Mouse (Mus musculus): ENCODE results near the gene Ppm1j. TPM values are rescaled to one million over a fixed set of nuclear protein-coding genes. Genes with fewer than 3 reads are reported as not detected.
A peak's percentile ranks its signal among the peaks of the same experiment; 100 is the strongest.
"Not testable (repeated sequence)": the region's sequence is repeated elsewhere in the genome, so short reads cannot be mapped to it uniquely, and the experiment has no call there.

Ppm1j gene
- polyA plus RNA-seq, 1 experiment: 0.58 TPM

DNA sequence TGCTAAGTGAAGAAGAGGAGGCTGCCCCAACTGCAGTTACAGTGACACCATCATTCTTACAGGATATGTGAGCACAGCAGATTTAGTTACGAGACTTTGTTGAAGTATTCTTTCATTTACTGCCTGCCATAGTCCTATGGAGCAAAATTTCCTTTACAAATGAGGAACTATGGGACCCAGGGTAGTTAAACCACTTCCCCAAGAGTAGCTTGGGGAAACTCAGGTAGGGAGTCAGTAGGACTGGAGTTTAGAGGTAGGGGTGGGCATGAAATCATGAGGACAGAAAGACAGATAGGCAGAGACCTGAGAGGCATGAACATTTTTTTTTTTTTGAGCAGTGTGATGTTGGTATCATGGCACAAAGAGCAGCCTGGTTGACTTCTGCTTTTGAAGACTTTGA, 37.0 kb upstream of the Ppm1j start:
- TF ChIP-seq CEBPB (IDR thresholded peaks at IDR 0.05; ENCODE audit: insufficient read depth, poor library complexity, severe bottlenecking) (no peak), USF1 (IDR thresholded peaks at IDR 0.05; ENCODE audit: low read depth) (no peak), TCF12 (IDR thresholded peaks at IDR 0.05; ENCODE audit: insufficient read depth, poor library complexity, severe bottlenecking) (no peak), MYOG (IDR thresholded peaks at IDR 0.05; ENCODE audit: control insufficient read depth in 1 of 3, insufficient read depth in 1 of 3, insufficient read length in 2 of 3, low read depth in 2 of 3) (no peak)
- H3K4me2 ChIP-seq (ENCODE audit: low read depth): peak overlapping the region; percentile 32
- H3K36me3 ChIP-seq (ENCODE audit: control insufficient read depth, insufficient read depth): no peaks in the 10 kb centered on the region
- H3K27me3 ChIP-seq (ENCODE audit: control insufficient read depth, insufficient read depth, insufficient read length): peaks cover 9% of the 10 kb centered on the region
- no peaks in the 10 kb centered on the region for H3K79me2 ChIP-seq (ENCODE audit: control insufficient read depth, insufficient read depth)
- no peak overlapping the region for H3ac ChIP-seq (ENCODE audit: control insufficient read depth, insufficient read length)
- no peak overlapping the region for H3K4me3 ChIP-seq

DNA sequence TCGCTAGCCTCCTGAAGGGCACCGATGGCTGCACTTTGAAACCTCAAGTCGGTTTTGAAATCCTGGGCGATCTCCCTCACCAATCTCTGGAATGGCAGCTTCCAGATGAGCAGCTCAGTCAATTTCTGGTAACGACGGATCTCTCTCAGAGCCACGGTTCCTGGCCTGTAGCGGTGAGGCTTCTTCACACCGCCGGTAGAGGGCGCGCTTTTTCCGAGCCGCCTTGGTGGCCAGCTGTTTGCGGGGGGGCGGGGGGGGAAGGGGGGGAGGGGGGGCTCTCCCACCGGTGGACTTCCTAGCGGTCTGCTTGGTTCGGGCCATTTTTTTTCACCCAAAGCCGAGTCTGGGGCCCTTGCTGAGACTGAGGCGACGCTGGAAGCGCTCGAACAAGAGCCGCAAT, 28.0 kb upstream of the Ppm1j start:
- H3K27me3 ChIP-seq (ENCODE audit: control insufficient read depth, insufficient read depth, insufficient read length); H3K4me2 ChIP-seq (ENCODE audit: low read depth); H3K79me2 ChIP-seq (ENCODE audit: control insufficient read depth, insufficient read depth); H3ac ChIP-seq (ENCODE audit: control insufficient read depth, insufficient read length); H3K36me3 ChIP-seq (ENCODE audit: control insufficient read depth, insufficient read depth); H3K4me3 ChIP-seq: not testable (repeated sequence)

- Histone ChIP-seq H3ac (ENCODE audit: control insufficient read depth, insufficient read length) (no peak overlapping the region), H3K27me3 (ENCODE audit: control insufficient read depth, insufficient read depth, insufficient read length) (no peaks in the 10 kb centered on the region), H3K36me3 (ENCODE audit: control insufficient read depth, insufficient read depth) (no peaks in the 10 kb centered on the region), H3K4me3 (no peak overlapping the region), H3K79me2 (ENCODE audit: control insufficient read depth, insufficient read depth) (no peaks in the 10 kb centered on the region), H3K4me2 (ENCODE audit: low read depth) (no peak overlapping the region)
- TF ChIP-seq POLR2AphosphoS2 (IDR thresholded peaks at IDR 0.05; ENCODE audit: insufficient read length, low read depth) (no peak), SRF (IDR thresholded peaks at IDR 0.05; ENCODE audit: control insufficient read depth, insufficient read length, low read depth) (no peak)
Observed at GRCm38 (mm10) chr3:104758406-104758805, 22.4 kb upstream of the Ppm1j start.

- TF ChIP-seq TCF3 (IDR thresholded peaks at IDR 0.05; ENCODE audit: insufficient read length, low read depth): no peak
- TF ChIP-seq MAX (IDR thresholded peaks at IDR 0.05; ENCODE audit: low read depth): no peak
- no peak for TF ChIP-seq MYOG (IDR thresholded peaks at IDR 0.05; ENCODE audit: control insufficient read depth in 1 of 3, insufficient read depth in 1 of 3, insufficient read length in 2 of 3, low read depth in 2 of 3)
- TF ChIP-seq CEBPB (IDR thresholded peaks at IDR 0.05; ENCODE audit: insufficient read depth, poor library complexity, severe bottlenecking): no peak
- no peak for TF ChIP-seq REST (IDR thresholded peaks at IDR 0.05; ENCODE audit: insufficient read depth, insufficient read length)
- no peak for TF ChIP-seq SRF (IDR thresholded peaks at IDR 0.05; ENCODE audit: control insufficient read depth, insufficient read length, low read depth)
- no peak for TF ChIP-seq USF1 (IDR thresholded peaks at IDR 0.05; ENCODE audit: low read depth)
- TF ChIP-seq TCF12 (IDR thresholded peaks at IDR 0.05; ENCODE audit: insufficient read depth, poor library complexity, severe bottlenecking): no peak
- no peak for TF ChIP-seq POLR2A (IDR thresholded peaks at IDR 0.05; ENCODE audit: insufficient read length, low read depth)
- no peak for TF ChIP-seq POLR2AphosphoS2 (IDR thresholded peaks at IDR 0.05; ENCODE audit: insufficient read length, low read depth)
- TF ChIP-seq MYOD1 (IDR thresholded peaks at IDR 0.05; ENCODE audit: control insufficient read depth in 1 of 3, insufficient read length in 2 of 3, low read depth in 2 of 3): no peak
- TF ChIP-seq E2F4 (IDR thresholded peaks at IDR 0.05; ENCODE audit: insufficient read depth): no peak
- Histone ChIP-seq H3K4me2 (ENCODE audit: low read depth) (no peak overlapping the region), H3K4me3 (no peak overlapping the region), H3K27me3 (ENCODE audit: control insufficient read depth, insufficient read depth, insufficient read length) (no peaks in the 10 kb centered on the region), H3K36me3 (ENCODE audit: control insufficient read depth, insufficient read depth) (no peaks in the 10 kb centered on the region), H3ac (ENCODE audit: control insufficient read depth, insufficient read length) (no peak overlapping the region), H3K79me2 (ENCODE audit: control insufficient read depth, insufficient read depth) (no peaks in the 10 kb centered on the region)
Observed at GRCm38 (mm10) chr3:104758869-104759268, 22.0 kb upstream of the Ppm1j start.

- not testable (repeated sequence) for H3K79me2 ChIP-seq (ENCODE audit: control insufficient read depth, insufficient read depth); H3K27me3 ChIP-seq (ENCODE audit: control insufficient read depth, insufficient read depth, insufficient read length); H3K36me3 ChIP-seq (ENCODE audit: control insufficient read depth, insufficient read depth); H3ac ChIP-seq (ENCODE audit: control insufficient read depth, insufficient read length); H3K4me2 ChIP-seq (ENCODE audit: low read depth); H3K4me3 ChIP-seq
Observed at GRCm38 (mm10) chr3:104762103-104762863, 18.6 kb upstream of the Ppm1j start.

DNA sequence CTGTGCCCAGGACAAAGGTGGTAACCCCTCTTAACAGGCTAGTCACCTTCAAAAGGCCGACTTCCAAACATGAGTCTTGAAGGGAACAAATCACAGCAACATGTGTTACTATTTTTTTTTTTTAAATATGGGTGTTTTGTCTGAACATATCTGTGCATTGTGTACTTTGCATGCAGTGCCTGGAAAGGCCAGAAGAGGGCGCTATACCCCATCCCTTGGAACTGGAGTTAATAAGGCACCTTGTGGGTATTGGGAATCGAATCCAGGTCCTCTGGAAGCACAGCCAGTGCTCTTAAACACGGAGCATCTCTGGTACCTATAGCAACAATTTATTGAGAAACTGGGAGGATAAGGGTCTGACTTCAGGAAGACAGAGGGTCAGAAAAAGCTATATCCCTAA, 15.8 kb upstream of the Ppm1j start:
- H3K4me3 ChIP-seq: no peak overlapping the region
- no peak for TF ChIP-seq E2F4 (IDR thresholded peaks at IDR 0.05; ENCODE audit: insufficient read depth)
- no peak for TF ChIP-seq MYOG (IDR thresholded peaks at IDR 0.05; ENCODE audit: control insufficient read depth in 1 of 3, insufficient read depth in 1 of 3, insufficient read length in 2 of 3, low read depth in 2 of 3)
- TF ChIP-seq CEBPB (IDR thresholded peaks at IDR 0.05; ENCODE audit: insufficient read depth, poor library complexity, severe bottlenecking): no peak
- no peak for TF ChIP-seq TCF12 (IDR thresholded peaks at IDR 0.05; ENCODE audit: insufficient read depth, poor library complexity, severe bottlenecking)
- no peak for TF ChIP-seq POLR2A (IDR thresholded peaks at IDR 0.05; ENCODE audit: insufficient read length, low read depth)
- no peak for TF ChIP-seq MYOD1 (IDR thresholded peaks at IDR 0.05; ENCODE audit: control insufficient read depth in 1 of 3, insufficient read length in 2 of 3, low read depth in 2 of 3)
- TF ChIP-seq TCF3 (IDR thresholded peaks at IDR 0.05; ENCODE audit: insufficient read length, low read depth): no peak
- TF ChIP-seq REST (IDR thresholded peaks at IDR 0.05; ENCODE audit: insufficient read depth, insufficient read length): no peak
- TF ChIP-seq USF1 (IDR thresholded peaks at IDR 0.05; ENCODE audit: low read depth): no peak
- TF ChIP-seq POLR2AphosphoS2 (IDR thresholded peaks at IDR 0.05; ENCODE audit: insufficient read length, low read depth): no peak
- TF ChIP-seq SRF (IDR thresholded peaks at IDR 0.05; ENCODE audit: control insufficient read depth, insufficient read length, low read depth): no peak
- no peak for TF ChIP-seq MAX (IDR thresholded peaks at IDR 0.05; ENCODE audit: low read depth)

More for the DNA sequence above, 15.8 kb upstream of the Ppm1j start:
- H3ac ChIP-seq (ENCODE audit: control insufficient read depth, insufficient read length): no peak overlapping the region
- no peak overlapping the region for H3K4me2 ChIP-seq (ENCODE audit: low read depth)
- no peaks in the 10 kb centered on the region for H3K36me3 ChIP-seq (ENCODE audit: control insufficient read depth, insufficient read depth)
- no peaks in the 10 kb centered on the region for H3K27me3 ChIP-seq (ENCODE audit: control insufficient read depth, insufficient read depth, insufficient read length)
- H3K79me2 ChIP-seq (ENCODE audit: control insufficient read depth, insufficient read depth): no peaks in the 10 kb centered on the region

All from myocyte (in vitro differentiated cells).